Mouse (Mus musculus) heart, postnatal 25 days (tissue): ENCODE data around the gene Gm8082. TPM values are rescaled to one million over a fixed set of nuclear protein-coding genes. Genes with fewer than 3 reads are reported as not detected.
"Not testable (repeated sequence)": the region's sequence is repeated elsewhere in the genome, so short reads cannot be mapped to it uniquely, and the experiment has no call there.

Experiments
- DNase-seq: peaks from one replicate; pipeline ENCODE4 v3.0.0; 2022; ENCODE audit warnings: low spot score
- intact Hi-C: fragments of 180-260 bp; cut with DNase I; formaldehyde crosslinking; loops from one replicate; pipeline ENCODE4 v1.15.1; 2025
- total RNA-seq, 2 experiments: library from RNA; stranded (reverse); gene quantifications; 2 replicates each; pipeline ENCODE4 v1.2.3; 2021

The Gm8082 gene
- total RNA-seq: not detected

GRCm38 (mm10) chr14:42993524-42993923, at the start of gene Gm8082:
Gm8082 (minus strand) TSS chr14:42993624.
- DNase-seq, intact Hi-C loops: not testable (repeated sequence)

- DNase-seq, intact Hi-C loops: not testable (repeated sequence)
Measured at GRCm38 (mm10) chr14:43015528-43015927, 22.1 kb upstream of the Gm8082 start, which contains the start of gene Gm10376. Gm10376 (minus strand) TSS chr14:43015628.

Other genes starting within 250 kb of the Gm8082 start
- not detected for gene Gm3015, start 224.8 kb downstream of the Gm8082 start, total RNA-seq
- not detected for gene Gm10377, start 195.6 kb downstream of the Gm8082 start, total RNA-seq
- gene Gm21977, start 140.1 kb downstream of the Gm8082 start, total RNA-seq: not detected
- gene Gm10376, start 22.0 kb upstream of the Gm8082 start, total RNA-seq: not detected
- gene Gm8094, start 83.0 kb upstream of the Gm8082 start, total RNA-seq: not detected
- not detected for gene Gm8104, start 107.0 kb upstream of the Gm8082 start, total RNA-seq
- gene Gm7233, start 186.2 kb upstream of the Gm8082 start, total RNA-seq: not detected
- not detected for gene Gm8122, start 241.7 kb upstream of the Gm8082 start, total RNA-seq